Mouse (Mus musculus) erythroblast, embryonic 14.5 days (primary cell): ENCODE data around the gene Zbtb24.

Source experiments
- GATA1 ChIP-seq: IDR thresholded peaks from 2 replicates; pipeline ENCODE4 v1.6.1; 2012; ENCODE audit warnings: low read length, inconsistent platforms, mixed read lengths
- TAL1 ChIP-seq: IDR thresholded peaks from 3 replicates; pipeline ENCODE4 v1.6.1; 2012; ENCODE audit warnings: low read length, inconsistent platforms, mixed read lengths

- TF ChIP-seq GATA1 (no peak), TAL1 (no peak)
Observed at GRCm38 (mm10) chr10:41401097-41401496, 49.1 kb upstream of the Zbtb24 start.
